Mouse (Mus musculus) spleen, adult 12 weeks (tissue): ENCODE measurements around the gene Mtmr4.
A peak's percentile ranks its signal among the peaks of the same experiment; 100 is the strongest.

Experiments
- DNase-seq: peaks from one replicate; pipeline ENCODE4 v3.0.0; 2022; ENCODE audit warnings: low spot score

The Mtmr4 gene

DNA sequence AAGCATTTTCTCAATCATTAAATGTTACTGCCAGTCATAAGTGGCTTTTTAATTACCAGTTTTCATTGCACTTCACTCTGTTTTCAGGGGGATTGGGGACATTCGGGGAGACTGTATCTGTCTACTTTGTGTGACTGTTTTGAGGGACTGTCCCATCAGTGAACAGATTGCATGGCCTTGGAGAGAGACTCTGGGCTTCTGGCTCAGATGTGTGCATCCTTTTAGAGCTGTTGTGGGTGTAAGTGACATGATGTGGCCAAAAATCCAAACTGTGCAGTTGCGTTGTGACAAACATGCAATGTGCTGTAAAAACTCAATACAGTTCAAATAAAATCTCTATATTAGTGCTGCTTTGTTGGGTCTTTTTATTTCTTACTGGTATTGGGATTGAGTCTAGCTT lies 24.0 kb downstream of the Mtmr4 start:
- no peak for DNase-seq

DNA sequence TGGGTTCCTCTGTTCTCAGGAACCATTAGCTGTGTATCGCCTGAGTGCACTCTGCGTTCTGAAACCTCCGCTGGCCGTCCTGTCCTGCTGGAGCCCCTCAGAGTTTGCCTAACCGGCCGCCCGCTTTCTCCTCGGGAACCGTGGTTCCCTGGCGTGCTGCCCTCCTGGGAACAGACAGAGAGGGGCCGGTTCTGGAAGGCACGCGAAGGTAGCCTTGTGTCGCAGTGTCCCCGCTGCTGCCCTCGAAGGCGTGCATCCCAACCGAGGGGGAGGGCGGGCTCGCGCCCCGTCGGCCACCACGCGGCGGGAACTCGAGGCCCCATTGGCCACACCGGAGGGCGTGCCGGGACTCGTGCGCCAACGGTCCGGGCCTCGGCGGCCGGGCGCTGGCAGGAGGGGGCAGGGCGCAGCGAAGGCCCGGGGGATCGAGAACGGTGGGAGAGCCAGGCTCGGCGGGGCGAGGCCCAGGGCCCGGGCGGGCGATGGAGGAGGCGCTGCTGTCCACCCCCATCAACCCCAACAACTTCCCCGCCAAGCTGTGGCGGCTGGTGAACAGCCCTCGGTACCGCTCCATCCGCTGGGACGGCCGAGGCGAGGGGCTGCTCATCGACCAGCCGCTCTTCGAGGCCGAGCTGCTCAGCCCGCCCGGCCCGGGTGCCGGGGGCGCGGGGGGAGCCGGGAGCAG lies 25.0 kb downstream of the Mtmr4 start, which contains the start of gene Hsf5:
TSS of gene Hsf5 (plus strand) at position 375 of the 685 bp plus-strand sequence.
- DNase-seq: no peak

DNA sequence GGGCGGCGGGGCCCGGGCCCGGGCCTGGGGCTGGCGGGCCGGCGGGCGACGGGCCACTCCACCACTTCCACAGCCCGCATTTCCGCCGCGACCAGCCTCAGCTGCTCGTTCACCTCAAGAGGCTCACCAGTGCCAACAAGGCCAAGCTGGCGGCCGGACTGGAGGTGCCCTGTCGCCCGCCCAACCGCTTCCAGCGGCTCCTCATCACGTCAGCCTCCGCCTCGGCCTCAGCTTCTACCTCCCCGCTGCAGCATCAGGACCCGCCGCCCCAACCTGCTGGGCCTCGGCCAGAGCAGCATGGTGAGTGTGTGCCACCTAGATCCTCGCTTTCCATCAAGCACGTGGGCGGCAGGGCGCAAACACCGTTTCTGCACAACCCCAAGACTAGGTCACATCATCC lies 25.6 kb downstream of the Mtmr4 start:
- no peak for DNase-seq

DNA sequence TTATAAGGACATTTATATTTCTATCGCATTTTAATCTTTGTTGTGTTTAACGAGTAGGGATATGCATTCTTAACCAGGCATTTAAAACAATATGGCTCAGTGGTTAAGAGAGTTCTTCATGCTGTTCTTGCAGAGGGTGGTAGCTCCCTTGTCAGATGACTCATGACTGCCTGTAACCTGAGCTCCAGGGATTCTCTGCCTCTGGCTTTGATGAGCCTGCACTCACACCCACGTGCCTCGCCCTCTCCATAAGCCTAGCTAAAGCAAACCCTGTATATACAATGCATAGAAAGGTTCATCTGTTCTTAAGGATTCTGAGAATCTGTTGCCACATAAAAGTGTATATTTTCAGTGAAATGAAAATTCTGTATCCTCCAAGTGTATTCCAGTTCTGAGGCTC lies 31.2 kb downstream of the Mtmr4 start:
- DNase-seq: no peak

DNA sequence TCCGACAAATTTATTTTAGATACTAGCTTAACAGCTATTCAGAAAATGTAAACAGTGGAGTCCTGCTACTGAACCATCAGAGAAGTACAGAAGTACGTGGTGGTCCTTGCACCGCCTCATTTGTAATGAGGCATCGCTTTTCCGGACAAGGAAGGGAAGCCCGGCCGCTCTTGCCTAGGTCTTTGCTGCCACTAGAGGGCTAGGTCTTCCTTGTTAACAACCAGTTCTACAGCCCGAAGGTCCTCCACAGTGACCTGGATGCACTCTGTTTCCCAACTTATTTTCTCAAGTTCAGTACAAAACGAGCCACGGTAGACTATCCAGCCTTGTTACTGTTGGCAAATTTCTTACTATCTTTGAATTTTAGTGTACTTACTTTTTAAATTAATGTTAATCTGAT lies 37.9 kb downstream of the Mtmr4 start:
- DNase-seq: peak; percentile 15

DNA sequence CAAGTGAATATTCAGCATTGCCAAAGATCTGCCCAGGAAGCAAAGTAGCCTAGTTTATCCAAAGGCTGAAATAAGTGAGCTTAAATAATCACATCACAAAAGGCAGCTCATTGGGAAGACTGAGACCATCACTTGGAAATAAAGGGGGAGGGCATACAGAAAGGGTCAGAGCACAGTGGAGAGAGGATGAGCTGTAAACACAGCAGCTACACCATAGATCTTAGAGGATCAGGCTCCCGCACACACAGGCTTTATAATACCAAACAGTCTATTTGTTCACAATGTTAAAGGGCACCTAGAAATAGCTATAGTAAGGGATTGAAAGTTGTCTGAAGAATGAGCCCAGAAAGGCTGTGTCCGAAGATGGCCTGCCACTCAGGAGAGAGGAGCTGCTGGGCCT lies 46.8 kb downstream of the Mtmr4 start:
- DNase-seq: no peak

DNA sequence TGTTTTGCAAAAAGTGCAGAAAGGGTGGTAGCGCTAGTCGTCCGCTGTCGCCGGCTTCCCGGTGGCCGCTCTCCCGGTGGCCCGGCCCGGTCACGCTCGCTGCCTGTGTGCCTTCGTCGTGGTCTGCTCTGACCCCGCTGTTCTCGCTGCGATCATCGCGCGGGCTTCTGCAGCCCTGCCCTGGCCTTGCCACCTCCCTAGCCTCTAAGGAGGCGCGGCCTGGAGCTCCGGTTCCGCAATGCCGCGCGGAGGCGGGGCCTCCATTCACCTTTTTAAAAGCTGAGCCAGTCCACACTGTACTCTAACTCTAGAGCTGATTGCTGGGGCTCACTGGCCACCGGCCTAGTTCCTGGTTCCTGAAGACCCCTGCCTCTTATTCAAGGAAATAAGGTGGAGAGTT lies 47.2 kb downstream of the Mtmr4 start:
- peak; percentile 37 for DNase-seq

DNA sequence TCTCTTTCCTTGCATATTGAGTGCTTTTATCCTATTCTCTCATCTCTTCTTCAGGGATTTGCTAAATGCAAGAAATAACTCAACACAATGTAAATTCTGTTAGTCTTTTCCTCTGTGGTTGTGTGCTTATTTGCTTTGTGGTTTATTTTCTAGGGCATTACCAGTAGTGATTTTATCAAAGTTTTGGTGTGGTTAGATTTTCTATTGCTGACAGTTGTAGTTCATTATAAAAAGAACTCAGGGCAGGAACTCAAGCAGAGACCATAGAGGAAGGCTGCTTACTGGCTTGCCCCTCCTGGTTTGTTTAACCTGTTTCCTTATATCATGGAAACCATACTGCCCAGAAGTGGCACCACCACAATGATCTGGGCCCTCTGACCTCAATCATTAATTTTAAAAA lies 50.9 kb downstream of the Mtmr4 start:
- no peak for DNase-seq

DNA sequence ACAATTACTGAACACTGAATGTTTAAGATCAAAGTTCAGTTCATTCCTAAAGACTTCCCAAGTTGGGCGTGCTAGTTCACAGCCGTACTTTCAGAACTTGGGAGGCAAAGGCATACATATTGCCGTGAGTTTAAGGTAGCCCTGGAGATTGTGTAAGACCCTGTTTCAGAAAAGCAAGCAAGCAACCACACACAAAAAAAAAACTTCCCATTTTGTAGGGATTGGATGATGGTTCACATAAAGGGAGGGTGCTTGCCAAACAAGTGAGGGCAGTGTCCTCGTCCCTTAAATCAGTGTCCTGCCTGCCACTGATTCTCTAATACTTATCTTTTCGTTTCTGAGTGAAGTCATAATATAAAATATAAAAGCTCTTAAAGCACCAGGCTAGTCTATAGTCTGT lies 62.7 kb downstream of the Mtmr4 start:
- no peak for DNase-seq

DNA sequence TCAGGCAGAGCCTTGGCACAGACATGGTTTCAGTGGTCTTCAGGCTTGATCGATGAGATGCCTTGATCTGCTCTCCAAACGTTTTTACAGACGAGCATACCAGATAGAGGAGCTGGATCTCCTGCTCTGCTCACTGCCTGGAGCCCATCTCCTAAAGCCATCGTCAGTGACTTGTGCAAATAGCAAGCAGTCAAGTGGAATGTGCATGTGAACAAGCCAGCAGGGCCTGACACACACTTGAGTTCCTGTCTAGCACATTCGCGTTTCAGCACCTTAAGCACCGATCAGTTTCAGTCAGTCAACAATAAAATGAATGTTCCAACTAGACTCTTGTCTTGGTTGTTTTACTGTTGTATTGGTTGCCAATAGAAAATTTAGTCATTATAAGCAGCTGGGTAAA lies 67.3 kb downstream of the Mtmr4 start:
- DNase-seq: no peak

DNA sequence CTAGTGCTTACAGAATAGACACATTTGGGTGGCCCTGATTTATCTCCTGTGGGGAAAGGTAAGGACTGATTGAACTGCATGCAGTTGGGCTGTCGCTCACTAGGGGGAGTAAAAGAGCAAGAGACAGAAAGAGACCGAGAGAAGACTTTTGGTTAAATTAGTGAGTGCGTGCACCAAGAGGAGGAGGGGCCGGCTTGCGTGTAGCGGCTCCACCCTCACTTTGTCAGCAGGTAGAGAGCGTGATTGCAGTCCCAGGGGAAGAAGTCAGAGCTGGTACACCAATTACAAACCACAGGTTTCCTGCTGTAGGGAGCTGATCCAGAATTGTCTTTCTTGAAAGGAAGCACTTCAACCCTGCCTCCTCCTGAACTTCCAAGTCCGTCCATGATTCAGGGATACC lies 70.4 kb downstream of the Mtmr4 start, which contains the start of gene Rnf43:
TSS of gene Rnf43 (plus strand) at position 316 of the 400 bp plus-strand sequence.
- peak; percentile 77 for DNase-seq

DNA sequence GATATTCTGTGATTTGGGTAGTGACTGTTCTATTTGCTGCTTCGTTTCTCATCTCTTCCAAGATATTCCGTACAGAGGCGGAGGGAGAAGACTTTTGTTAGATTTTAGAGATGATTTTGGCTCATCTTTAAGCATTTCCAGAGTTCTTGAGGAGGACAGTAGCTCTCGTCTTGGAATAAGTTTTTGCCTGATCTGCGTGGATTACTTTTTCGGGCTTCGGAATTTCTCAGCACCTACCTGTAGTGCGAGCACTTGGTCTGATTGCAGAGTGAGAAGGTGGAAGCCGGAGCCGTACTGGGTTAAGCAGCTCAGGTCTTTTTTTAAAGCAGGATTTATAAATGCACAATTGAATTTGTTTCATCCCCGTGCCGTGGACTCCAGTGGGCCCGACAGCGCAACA lies 70.9 kb downstream of the Mtmr4 start:
- DNase-seq: no peak

DNA sequence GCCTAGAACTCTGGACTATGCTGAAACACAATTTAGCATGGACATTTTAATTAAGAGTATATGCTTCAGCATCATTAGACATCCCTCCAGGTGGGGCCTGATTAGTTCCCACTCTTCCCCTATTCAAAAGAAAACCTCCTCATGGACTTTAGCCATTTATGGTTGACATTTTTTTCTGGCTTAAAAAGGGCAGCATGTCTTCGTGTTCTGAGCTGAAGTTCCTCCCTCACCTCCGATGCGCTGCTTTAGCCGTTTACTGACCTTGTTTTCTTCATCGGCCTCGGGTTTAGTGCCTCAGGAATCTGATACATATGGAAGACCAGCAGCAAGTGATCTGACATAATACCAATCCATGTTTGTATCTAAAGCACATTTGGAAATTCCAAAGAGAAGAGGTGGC lies 72.0 kb downstream of the Mtmr4 start:
- no peak for DNase-seq

DNA sequence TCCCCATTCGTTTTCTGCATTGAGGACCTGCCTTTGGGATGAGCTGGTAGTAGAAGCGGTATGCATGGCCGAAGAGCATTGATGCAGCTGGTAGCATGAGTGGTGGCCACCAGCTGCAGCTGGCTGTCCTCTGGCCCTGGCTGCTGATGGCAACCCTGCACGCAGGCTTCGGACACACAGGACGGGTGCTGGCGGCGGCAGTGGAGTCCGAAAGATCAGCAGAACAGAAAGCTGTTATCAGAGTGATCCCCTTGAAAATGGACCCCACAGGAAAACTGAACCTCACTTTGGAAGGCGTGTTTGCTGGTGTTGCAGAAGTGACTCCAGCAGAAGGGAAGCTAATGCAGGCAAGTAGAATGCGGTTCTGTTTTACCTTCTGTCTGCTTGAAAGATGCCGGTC lies 72.6 kb downstream of the Mtmr4 start:
- no peak for DNase-seq

DNA sequence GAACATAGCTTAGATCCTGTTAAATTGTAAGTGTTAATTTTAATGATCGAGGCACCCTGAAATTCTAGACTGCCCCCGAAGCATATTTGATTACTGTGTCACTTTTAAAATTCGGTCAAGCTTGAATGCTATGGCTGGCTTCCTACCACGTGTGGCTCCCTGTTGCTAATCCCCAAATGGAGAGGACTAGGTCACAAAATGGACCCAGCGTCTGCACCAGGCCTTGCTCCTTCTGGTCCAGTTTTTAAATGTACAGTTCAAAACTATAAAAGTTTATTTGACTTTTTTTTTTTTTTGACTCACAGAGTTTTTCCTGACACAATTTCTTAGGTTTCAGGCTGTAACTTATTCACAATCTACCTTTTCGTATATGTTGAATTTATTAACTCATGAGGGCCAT lies 73.3 kb downstream of the Mtmr4 start:
- no peak for DNase-seq

DNA sequence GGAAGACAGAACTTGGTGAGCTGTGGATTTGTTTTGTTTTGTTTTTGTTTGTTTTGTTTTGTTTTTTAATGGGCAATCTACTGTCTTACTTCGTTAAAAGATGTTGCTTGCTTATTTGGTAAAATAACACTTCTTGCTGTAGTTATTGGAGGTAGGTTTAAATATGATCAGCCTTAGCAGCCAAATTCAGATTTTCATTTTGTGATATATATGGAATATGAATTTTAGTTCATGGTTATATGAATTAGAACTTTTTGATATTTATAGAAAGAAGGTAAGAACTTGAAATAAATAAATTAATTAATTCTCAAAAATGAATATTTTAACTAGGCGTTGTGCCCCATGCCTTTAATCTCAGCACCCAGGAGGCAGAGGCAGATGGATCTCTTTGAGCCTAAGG lies 73.7 kb downstream of the Mtmr4 start:
- no peak for DNase-seq
